Mouse (Mus musculus): Measurements from ENCODE around the gene 4430402I18Rik.

4430402I18Rik gene

DNA sequence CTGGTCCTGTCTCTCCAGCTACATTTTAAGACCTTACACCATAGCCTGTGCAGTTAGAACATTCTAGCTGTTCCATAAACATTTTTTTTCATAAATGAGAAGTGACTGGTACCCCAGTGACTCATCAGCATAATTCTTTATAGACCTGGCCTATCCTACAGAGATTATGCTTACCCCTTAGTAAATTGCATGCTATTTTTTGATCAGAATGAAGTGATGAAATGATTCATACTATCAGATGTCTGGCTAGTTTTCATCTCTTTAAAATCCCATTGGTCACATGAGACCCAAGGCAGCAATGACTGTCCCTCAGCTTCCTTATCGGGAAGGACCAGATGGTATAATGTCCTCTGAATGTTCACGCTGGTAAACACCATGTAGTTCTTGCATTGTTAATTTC lies 66.8 kb downstream of the 4430402I18Rik start:
- DNase-seq (ENCODE audit: low read depth) = no peak

DNA sequence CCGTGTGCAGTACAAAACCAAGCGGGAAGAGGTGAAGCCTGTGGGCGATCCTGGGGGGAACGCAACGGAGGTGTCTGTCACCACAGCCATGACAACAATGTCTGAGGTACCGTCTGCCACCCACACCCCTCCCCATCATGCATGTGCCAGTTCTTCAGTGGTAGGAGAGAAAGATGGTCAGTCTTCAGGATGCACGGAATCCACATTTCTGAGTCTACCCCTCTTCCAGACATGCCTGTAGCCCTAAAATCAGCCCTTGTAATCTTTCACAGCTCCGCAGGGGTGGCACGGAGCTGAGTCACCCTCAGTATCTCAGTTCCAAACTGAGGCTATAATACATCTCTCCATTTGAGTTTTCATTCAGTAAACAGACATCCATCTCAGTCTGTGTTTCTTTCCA lies 70.1 kb downstream of the 4430402I18Rik start:
- no peak for DNase-seq (ENCODE audit: low read depth)

DNA sequence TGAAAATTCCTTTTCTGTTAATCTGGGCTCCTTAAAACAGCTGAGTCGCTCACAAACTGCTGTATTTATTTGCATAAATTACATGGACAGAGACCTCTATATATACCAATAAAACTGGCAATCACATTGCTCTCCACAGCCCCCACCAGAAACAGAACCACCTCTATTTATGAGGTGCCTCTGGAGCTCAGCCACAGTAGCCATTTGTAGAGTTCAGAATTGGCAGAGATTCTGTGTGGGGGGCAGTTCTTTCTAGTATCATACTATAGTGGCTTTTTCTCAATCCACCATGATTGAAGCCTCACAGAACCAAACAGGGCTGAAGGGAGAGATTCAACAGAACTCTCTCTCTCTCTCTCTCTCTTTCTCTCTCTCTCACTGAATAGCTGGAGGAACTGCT lies 71.0 kb downstream of the 4430402I18Rik start:
- no peak for DNase-seq (ENCODE audit: low read depth)

DNA sequence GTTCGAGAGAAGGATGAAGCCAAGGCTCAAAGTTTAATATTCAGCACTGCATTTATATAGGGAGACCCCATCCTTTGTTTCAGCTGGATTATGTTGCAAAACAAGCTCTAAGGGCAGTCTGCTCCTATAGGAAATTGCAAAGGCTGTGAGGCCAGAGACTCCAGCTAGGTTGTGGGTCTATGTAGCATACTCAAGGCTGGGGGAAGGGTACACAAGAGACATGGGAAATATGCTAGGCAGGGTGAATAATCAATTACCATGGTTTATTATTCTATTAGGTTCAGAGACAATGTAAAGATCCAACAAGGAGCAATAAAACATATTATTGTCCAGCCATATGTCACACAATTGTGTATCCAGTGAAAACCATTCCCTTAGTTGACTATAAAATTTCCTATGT lies 75.7 kb downstream of the 4430402I18Rik start:
- no peak for DNase-seq (ENCODE audit: low read depth)

GRCm38 (mm10) chr19:28891238-28891637 lies 76.4 kb downstream of the 4430402I18Rik start:
- DNase-seq (ENCODE audit: low read depth) = no peak

DNA sequence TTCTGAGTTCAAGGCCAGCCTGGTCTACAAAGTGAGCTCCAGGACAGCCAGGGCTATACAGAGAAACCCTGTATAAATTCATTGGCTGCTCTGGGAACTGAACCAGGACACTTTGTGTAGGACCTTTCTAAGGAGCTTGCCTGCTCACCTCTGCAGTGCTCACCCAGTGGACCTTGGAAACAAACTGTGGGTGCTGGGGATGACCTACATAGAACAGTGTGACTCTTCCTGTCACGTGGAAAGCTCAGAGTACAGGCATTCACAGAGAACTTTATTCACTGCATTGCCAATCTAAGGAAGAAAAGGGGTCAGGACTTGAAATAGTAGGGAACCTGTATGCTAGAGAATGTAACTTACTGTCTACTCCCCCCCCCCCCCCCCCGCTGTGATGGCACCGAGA lies 78.3 kb downstream of the 4430402I18Rik start:
- DNase-seq (ENCODE audit: low read depth) = no peak

GRCm38 (mm10) chr19:28888496-28888895 lies 79.1 kb downstream of the 4430402I18Rik start:
- no peak for DNase-seq (ENCODE audit: low read depth)

DNA sequence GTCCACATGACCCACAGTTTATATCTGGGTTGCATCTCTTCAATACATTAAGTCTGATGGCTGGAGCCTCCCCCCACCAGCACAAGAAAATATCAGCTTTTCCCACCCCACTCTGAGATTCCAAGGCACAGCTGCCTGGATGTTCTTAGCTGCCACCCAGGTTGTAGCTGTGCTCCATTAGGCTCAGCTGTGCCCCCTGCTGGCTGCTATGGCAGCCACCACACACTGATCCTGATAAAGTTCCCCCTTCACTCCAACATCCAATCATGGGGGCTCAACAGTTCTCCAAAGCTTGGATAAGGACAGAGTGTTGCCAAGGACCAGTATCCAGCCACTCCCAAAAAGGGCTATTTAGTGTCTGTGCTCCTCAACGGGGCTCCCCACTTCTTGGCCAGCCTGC lies 84.5 kb downstream of the 4430402I18Rik start:
- peak; percentile 63 for DNase-seq (ENCODE audit: low read depth)

DNA sequence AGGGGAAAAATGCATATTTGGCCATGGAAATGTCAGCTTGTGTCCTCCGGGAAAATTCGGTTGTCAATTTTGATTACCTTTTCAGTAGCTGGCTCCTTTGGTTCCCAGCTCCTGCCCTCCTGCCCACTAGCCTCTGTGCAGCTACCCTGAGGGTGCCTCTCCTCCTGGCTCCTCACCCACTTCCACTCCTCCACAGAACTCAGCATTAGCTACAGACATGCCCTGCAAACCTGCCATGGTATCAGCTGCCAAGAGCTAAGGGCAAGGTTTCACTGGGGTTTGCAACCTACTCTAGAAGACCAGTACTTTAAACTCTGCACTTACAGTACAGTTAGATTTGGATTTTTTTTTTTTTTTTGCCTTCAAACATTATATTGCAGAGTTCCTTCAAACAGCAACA lies 88.1 kb downstream of the 4430402I18Rik start:
- DNase-seq (ENCODE audit: low read depth) = no peak

DNA sequence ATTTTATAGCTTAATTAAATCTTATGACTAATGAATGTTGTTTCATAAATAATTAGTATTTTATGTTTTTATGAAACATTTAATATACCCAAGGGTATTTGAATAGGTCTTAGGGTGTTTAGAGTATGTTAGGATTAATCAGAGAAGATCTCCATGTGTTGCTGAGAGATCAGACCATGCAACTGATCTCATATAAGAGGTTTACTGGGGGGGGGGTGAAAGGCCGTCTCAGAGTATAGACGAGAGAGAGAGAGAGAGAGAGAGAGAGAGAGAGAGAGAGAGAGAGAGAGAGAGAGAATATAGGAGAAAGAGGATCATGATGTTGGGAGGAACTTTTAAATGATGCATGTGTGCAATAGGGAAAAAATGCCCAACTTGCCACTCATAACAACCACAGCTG lies 97.2 kb downstream of the 4430402I18Rik start:
- no peak for DNase-seq (ENCODE audit: low read depth)

- no peak for DNase-seq (ENCODE audit: low read depth)
These were observed 98.2 kb downstream of the 4430402I18Rik start for GRCm38 (mm10) chr19:28869251-28869855.

DNA sequence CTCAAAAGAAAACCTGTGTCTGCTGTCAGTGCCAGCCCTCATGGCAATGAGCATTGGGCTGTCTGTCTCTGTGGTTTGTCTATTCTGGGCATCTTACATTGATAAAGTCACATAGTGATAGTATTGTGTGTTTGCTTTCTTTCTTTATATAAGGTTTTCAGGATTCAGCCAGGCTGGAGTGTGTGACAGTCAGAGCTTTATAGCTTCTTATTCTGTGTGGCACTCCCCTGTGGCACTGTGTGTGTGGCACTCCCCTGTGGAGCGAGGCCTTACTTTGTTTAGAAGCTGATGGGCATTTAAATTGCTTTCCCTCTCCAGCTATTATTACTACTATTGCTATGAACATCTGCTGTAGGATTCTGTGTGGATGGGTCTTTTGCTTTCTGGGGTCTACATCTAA lies 102.1 kb downstream of the 4430402I18Rik start:
- DNase-seq (ENCODE audit: low read depth) = no peak

DNA sequence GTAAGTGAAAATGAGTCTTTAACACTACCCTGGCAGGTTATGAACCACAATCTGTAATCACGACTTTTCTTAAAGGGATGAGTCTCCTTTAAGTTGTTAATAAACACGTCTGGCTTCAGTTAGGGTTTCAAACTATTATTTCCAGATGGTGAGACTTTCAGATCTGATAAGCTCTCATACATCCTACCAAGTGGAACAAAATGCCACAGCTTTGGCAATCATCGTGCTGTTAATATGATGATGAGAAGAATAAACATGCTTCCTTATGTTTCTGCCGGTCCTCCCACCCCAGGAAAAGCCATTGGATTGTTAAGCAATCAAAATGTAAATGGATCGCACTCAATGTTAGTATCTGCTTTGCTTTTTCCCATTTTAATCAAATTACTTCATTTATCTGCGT lies 102.6 kb downstream of the 4430402I18Rik start:
- peak; percentile 21 for DNase-seq (ENCODE audit: low read depth)

DNA sequence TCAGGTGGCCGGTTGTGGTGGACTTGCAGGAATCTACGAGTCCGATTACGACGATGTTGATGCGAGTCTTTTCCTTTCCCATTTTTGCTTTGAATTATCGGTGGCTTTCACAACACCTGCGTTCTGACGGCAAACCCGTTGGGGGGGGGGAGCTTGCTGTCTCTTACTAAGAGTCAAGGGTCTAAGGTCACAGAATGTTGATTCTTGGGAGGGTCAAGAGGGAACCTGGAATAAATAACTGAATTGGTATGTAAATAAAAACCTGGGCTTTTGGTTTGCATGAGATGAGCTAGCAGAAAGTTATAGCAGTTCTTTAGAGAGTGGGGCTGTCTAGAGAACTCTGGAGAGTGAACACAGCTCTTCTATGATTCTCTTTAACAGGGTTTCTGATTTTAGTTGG lies 104.0 kb downstream of the 4430402I18Rik start:
- no peak for DNase-seq (ENCODE audit: low read depth)

GRCm38 (mm10) chr19:28860246-28860645 lies 107.4 kb downstream of the 4430402I18Rik start:
- DNase-seq (ENCODE audit: low read depth) = no peak

GRCm38 (mm10) chr19:28854831-28855230 lies 112.8 kb downstream of the 4430402I18Rik start:
- DNase-seq (ENCODE audit: low read depth) = no peak

- DNase-seq (ENCODE audit: low read depth) = no peak
These were observed 115.6 kb downstream of the 4430402I18Rik start for GRCm38 (mm10) chr19:28852001-28852400.

- DNase-seq (ENCODE audit: low read depth) = no peak
These were observed 117.1 kb downstream of the 4430402I18Rik start for GRCm38 (mm10) chr19:28850510-28850909.

DNA sequence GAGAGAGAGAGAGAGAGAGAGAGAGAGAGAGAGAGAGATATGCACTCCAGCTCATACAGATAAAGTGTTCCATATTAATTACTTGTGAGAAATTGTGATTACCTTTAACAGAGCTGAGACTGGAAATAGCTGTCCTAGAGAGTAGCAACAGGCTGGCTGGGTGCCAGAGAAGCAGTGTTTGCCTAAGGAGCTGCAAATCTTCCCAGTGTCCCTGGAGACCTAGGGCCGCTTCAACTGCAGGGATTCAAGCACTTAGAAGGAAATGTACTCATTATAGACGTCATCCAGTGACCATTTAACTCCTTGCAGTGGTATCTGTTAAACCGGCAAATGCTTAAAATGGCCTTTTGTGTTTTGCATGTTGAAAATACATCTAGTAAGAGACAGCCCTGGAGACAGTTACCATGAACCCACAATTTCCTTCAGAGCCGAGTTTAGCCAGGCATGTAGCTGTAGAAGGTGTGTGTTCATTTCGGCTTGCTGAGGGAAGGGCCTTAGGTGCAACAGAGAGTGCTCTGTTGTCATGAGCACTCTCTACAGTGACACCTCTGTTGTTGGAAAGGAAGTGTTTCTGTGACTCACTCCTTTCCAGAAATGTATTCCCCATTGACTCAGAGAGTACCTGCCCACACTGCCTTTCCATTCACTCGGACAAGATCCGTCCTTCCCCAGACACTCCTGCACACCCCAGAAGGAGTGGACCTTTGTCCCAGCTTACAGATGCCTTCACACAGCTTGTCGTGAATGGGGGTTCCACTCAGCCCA lies 122.5 kb downstream of the 4430402I18Rik start:
- peak; percentile 31 for DNase-seq (ENCODE audit: low read depth)

All from NIH3T3 (cell line).